Mouse (Mus musculus) cerebellum, postnatal 10 days (tissue): ENCODE data around the gene Tmem29.
"Not testable (repeated sequence)": the region's sequence is repeated elsewhere in the genome, so short reads cannot be mapped to it uniquely, and the experiment has no call there.

Experiments used
- DNase-seq, 2 experiments: peaks; one replicate each; pipeline ENCODE4 v3.0.0; 2021; ENCODE audit warnings: mixed read lengths in 2 of 2

The Tmem29 gene

GRCm38 (mm10) chrX:150458766-150459350, at the start of gene Tmem29:
Gene Tmem29, minus strand, starts transcription at chrX:150459154.
- peak; percentile 94 to 96 for DNase-seq

- DNase-seq = no peak
Measured at GRCm38 (mm10) chrX:150508696-150509095, 49.7 kb upstream of the Tmem29 start.

GRCm38 (mm10) chrX:150487811-150488210, 28.9 kb upstream of the Tmem29 start:
- not testable (repeated sequence) for DNase-seq

- DNase-seq = not testable (repeated sequence)
Measured at GRCm38 (mm10) chrX:150486314-150487030, 27.5 kb upstream of the Tmem29 start.

- peak; percentile 92 to 93 for DNase-seq
Measured at GRCm38 (mm10) chrX:150477854-150478780, 19.2 kb upstream of the Tmem29 start.

GRCm38 (mm10) chrX:150471416-150471815, 12.5 kb upstream of the Tmem29 start:
- DNase-seq = no peak

- DNase-seq = no peak
Measured at GRCm38 (mm10) chrX:150468266-150468665, 9.3 kb upstream of the Tmem29 start.

GRCm38 (mm10) chrX:150466817-150467216, 7.9 kb upstream of the Tmem29 start:
- DNase-seq = not testable (repeated sequence)

- no peak for DNase-seq
Measured at GRCm38 (mm10) chrX:150460143-150460542, 1.2 kb upstream of the Tmem29 start.

GRCm38 (mm10) chrX:150459411-150459927, 515 bp upstream of the Tmem29 start:
- peak; percentile 63 to 66 for DNase-seq

GRCm38 (mm10) chrX:150458136-150458535, 818 bp downstream of the Tmem29 start:
- peak; percentile 14 to 35 for DNase-seq

- DNase-seq = peak; percentile 86 to 92
Measured at GRCm38 (mm10) chrX:150440505-150441338, 18.2 kb downstream of the Tmem29 start.

GRCm38 (mm10) chrX:150436373-150436772, 22.6 kb downstream of the Tmem29 start:
- DNase-seq = no peak

- no peak for DNase-seq
Measured at GRCm38 (mm10) chrX:150435367-150435766, 23.6 kb downstream of the Tmem29 start.

- no peak for DNase-seq
Measured at GRCm38 (mm10) chrX:150413505-150413904, 45.4 kb downstream of the Tmem29 start.
